Mouse (Mus musculus) forebrain, embryonic 13.5 days (tissue): Measurements from ENCODE around the gene Rps18. TPM values are rescaled to one million over a fixed set of nuclear protein-coding genes. Genes with fewer than 3 reads are reported as not detected.

ENCODE experiments used
- ATAC-seq: fragments of 200-750 bp; cut with Nextera tagmentation; 2 replicates; pipeline ENCODE4 v1.8.0; 2017
- H3K27ac ChIP-seq: fragments of 300-500 bp; sonication (generic); 2 replicates; pipeline ENCODE4 v1.5.1; 2015; ENCODE audit warnings: inconsistent platforms, mild to moderate bottlenecking, moderate library complexity
- H3K27me3 ChIP-seq: fragments of 300-500 bp; sonication (generic); 2 replicates; pipeline ENCODE4 v1.6.1; 2015; ENCODE audit warnings: mild to moderate bottlenecking, inconsistent platforms
- H3K36me3 ChIP-seq: fragments of 300-500 bp; sonication (generic); 2 replicates; pipeline ENCODE4 v1.6.1; 2015; ENCODE audit warnings: mild to moderate bottlenecking, inconsistent platforms; ENCODE audit not compliant: poor library complexity, severe bottlenecking
- H3K4me1 ChIP-seq: fragments of 300-500 bp; sonication (generic); 2 replicates; pipeline ENCODE4 v1.6.1; 2015; ENCODE audit warnings: inconsistent platforms
- H3K4me2 ChIP-seq: fragments of 300-500 bp; sonication (generic); 2 replicates; pipeline ENCODE4 v1.6.1; 2015; ENCODE audit warnings: inconsistent platforms, mild to moderate bottlenecking, moderate library complexity
- H3K4me3 ChIP-seq: fragments of 300-500 bp; sonication (generic); 2 replicates; pipeline ENCODE4 v1.5.1; 2015; ENCODE audit warnings: mild to moderate bottlenecking, inconsistent platforms
- H3K9ac ChIP-seq: fragments of 300-500 bp; sonication (generic); 2 replicates; pipeline ENCODE4 v1.6.1; 2015; ENCODE audit warnings: mild to moderate bottlenecking, inconsistent platforms
- H3K9me3 ChIP-seq: fragments of 300-500 bp; sonication (generic); replicated peaks from 2 replicates; pipeline ENCODE4 v1.6.1; 2016; ENCODE audit warnings: inconsistent platforms
- whole genome bisulfite sequencing: fragments of 180-500 bp; shearing (Covaris S2); methylation state at CpG from one replicate; pipeline ENCODE4 v1.1.7; 2015; 5-methylcytosine and 5-hydroxymethylcytosine counted together
- polyA plus RNA-seq: library from polyadenylated mRNA; unstranded; fragments of >200 nt; fragmentation: Nextera tagmentation; extraction: Ambion mirVana; gene quantifications from 2 replicates; pipeline ENCODE4 v1.2.1, GENCODE M21; 2015

Gene Rps18
- polyA plus RNA-seq, 1 experiment from 2014 or later = 1,184 TPM

GRCm38 (mm10) chr17:33916294-33916693 lies 39.5 kb downstream of the Rps18 start:
- H3K9me3 ChIP-seq = no peaks in the 10 kb centered on the region
- WGBS = 0% methylated on average over 16 of the region's 20 CpGs
- peak overlapping the region; percentile 62 for H3K9ac ChIP-seq
- H3K36me3 ChIP-seq = peaks cover 48% of the 10 kb centered on the region
- peak overlapping the region; percentile 78 for H3K27ac ChIP-seq
- peaks cover 61% of the 10 kb centered on the region for H3K4me1 ChIP-seq
- H3K27me3 ChIP-seq = no peaks in the 10 kb centered on the region
- H3K4me3 ChIP-seq = peak overlapping the region; percentile 54
- H3K4me2 ChIP-seq = peak overlapping the region; percentile 63
- peak; percentile 40 for ATAC-seq

- 2% methylated on average over 30 of the region's 34 CpGs for WGBS
- Histone ChIP-seq H3K9ac (peak within 1 kb of the TSS; percentile 62), H3K4me1 (peaks cover 59% of the 10 kb centered on the region), H3K9me3 (no peaks in the 10 kb centered on the region), H3K4me2 (peak within 1 kb of the TSS; percentile 63), H3K27me3 (no peaks in the 10 kb centered on the region), H3K36me3 (peaks cover 54% of the 10 kb centered on the region), H3K27ac (peak within 1 kb of the TSS; percentile 78), H3K4me3 (peak within 1 kb of the TSS; percentile 54)
- ATAC-seq = peak; percentile 91
These were observed 40.0 kb downstream of the Rps18 start, which contains the start of the genes Tapbp and Zbtb22 for GRCm38 (mm10) chr17:33915671-33916250. TSS of gene Tapbp (plus strand) at chr17:33915899. TSS of gene Zbtb22 (plus strand) at chr17:33915904.

- H3K4me2 ChIP-seq = peak overlapping the region; percentile 63
- ATAC-seq = no peak
- H3K4me3 ChIP-seq = peak overlapping the region; percentile 54
- no peaks in the 10 kb centered on the region for H3K9me3 ChIP-seq
- 0 out of 2 replicates have a peak overlapping the region, but pooled peaks have one; percentile 62 for H3K9ac ChIP-seq
- H3K36me3 ChIP-seq = peaks cover 56% of the 10 kb centered on the region
- H3K4me1 ChIP-seq = peaks cover 59% of the 10 kb centered on the region
- peak overlapping the region; percentile 78; the same call in 1 of the 2 replicates for H3K27ac ChIP-seq
- no peaks in the 10 kb centered on the region for H3K27me3 ChIP-seq
- 62% methylated on average over 13 of the region's 13 CpGs for WGBS
These were observed 40.8 kb downstream of the Rps18 start for GRCm38 (mm10) chr17:33914969-33915391.

- no peak overlapping the region for H3K4me3 ChIP-seq
- 97% methylated on average over 8 of the region's 8 CpGs for WGBS
These were observed 41.9 kb downstream of the Rps18 start for GRCm38 (mm10) chr17:33913905-33914304.

GRCm38 (mm10) chr17:33913264-33913663 lies 42.5 kb downstream of the Rps18 start:
- no peaks in the 10 kb centered on the region for H3K9me3 ChIP-seq
- H3K36me3 ChIP-seq = peaks cover 55% of the 10 kb centered on the region
- H3K4me2 ChIP-seq = no peak overlapping the region
- ATAC-seq = no peak
- WGBS = 87% methylated on average over 10 of the region's 10 CpGs
- H3K9ac ChIP-seq = no peak overlapping the region
- H3K4me1 ChIP-seq = peaks cover 47% of the 10 kb centered on the region
- no peaks in the 10 kb centered on the region for H3K27me3 ChIP-seq
- H3K27ac ChIP-seq = no peak overlapping the region
- no peak overlapping the region for H3K4me3 ChIP-seq

More at GRCm38 (mm10) chr17:33913905-33914304, 41.9 kb downstream of the Rps18 start:
- ATAC-seq = no peak
- Histone ChIP-seq H3K9ac (no peak overlapping the region), H3K4me2 (no peak overlapping the region), H3K36me3 (peaks cover 56% of the 10 kb centered on the region), H3K27ac (no peak overlapping the region), H3K4me1 (peaks cover 50% of the 10 kb centered on the region), H3K27me3 (no peaks in the 10 kb centered on the region), H3K9me3 (no peaks in the 10 kb centered on the region)

GRCm38 (mm10) chr17:33911813-33912414 lies 43.9 kb downstream of the Rps18 start:
- H3K9ac ChIP-seq = no peak overlapping the region
- peaks cover 43% of the 10 kb centered on the region for H3K36me3 ChIP-seq
- H3K4me3 ChIP-seq = no peak overlapping the region
- 92% methylated on average over 28 of the region's 28 CpGs for WGBS
- H3K4me1 ChIP-seq = peaks cover 50% of the 10 kb centered on the region
- ATAC-seq = no peak
- no peak overlapping the region for H3K4me2 ChIP-seq
- H3K9me3 ChIP-seq = no peaks in the 10 kb centered on the region
- no peaks in the 10 kb centered on the region for H3K27me3 ChIP-seq
- H3K27ac ChIP-seq = no peak overlapping the region

- H3K9ac ChIP-seq = no peak overlapping the region
- H3K4me2 ChIP-seq = no peak overlapping the region; the same call in 1 of the 2 replicates
- no peaks in the 10 kb centered on the region for H3K9me3 ChIP-seq
- peaks cover 44% of the 10 kb centered on the region for H3K4me1 ChIP-seq
- no peak for ATAC-seq
- no peaks in the 10 kb centered on the region for H3K27me3 ChIP-seq
- 90% methylated on average over 31 of the region's 31 CpGs for WGBS
- H3K4me3 ChIP-seq = no peak overlapping the region
- H3K27ac ChIP-seq = no peak overlapping the region
- peaks cover 43% of the 10 kb centered on the region for H3K36me3 ChIP-seq
These were observed 44.6 kb downstream of the Rps18 start for GRCm38 (mm10) chr17:33911052-33911812.

GRCm38 (mm10) chr17:33910346-33911051 lies 45.3 kb downstream of the Rps18 start:
- H3K4me2 ChIP-seq = peak overlapping the region; percentile 95

GRCm38 (mm10) chr17:33909869-33910250 lies 45.9 kb downstream of the Rps18 start:
- Histone ChIP-seq H3K4me1 (peaks cover 36% of the 10 kb centered on the region), H3K36me3 (peaks cover 40% of the 10 kb centered on the region), H3K4me2 (peak overlapping the region; percentile 95), H3K4me3 (peak overlapping the region; percentile 88), H3K27ac (peak overlapping the region; percentile 84), H3K9ac (peak overlapping the region; percentile 89), H3K9me3 (no peaks in the 10 kb centered on the region), H3K27me3 (no peaks in the 10 kb centered on the region)
- WGBS = under 1% methylated on average over 14 of the region's 14 CpGs
- no peak for ATAC-seq

More at GRCm38 (mm10) chr17:33910346-33911051, 45.3 kb downstream of the Rps18 start:
- Histone ChIP-seq H3K27ac (no peak overlapping the region), H3K4me3 (peak overlapping the region; percentile 88), H3K9me3 (no peaks in the 10 kb centered on the region), H3K36me3 (peaks cover 43% of the 10 kb centered on the region), H3K27me3 (no peaks in the 10 kb centered on the region), H3K9ac (peak overlapping the region; percentile 89), H3K4me1 (peaks cover 43% of the 10 kb centered on the region)
- ATAC-seq = no peak
- WGBS = 51% methylated on average over 11 of the region's 11 CpGs

- no peaks in the 10 kb centered on the region for H3K9me3 ChIP-seq
- peaks cover 30% of the 10 kb centered on the region for H3K4me1 ChIP-seq
- H3K36me3 ChIP-seq = peaks cover 36% of the 10 kb centered on the region
- peak within 1 kb of the TSS; percentile 88 for H3K4me3 ChIP-seq
- H3K27me3 ChIP-seq = no peaks in the 10 kb centered on the region
- H3K4me2 ChIP-seq = peak within 1 kb of the TSS; percentile 95
- H3K27ac ChIP-seq = peak within 1 kb of the TSS; percentile 84
- peak within 1 kb of the TSS; percentile 89 for H3K9ac ChIP-seq
- ATAC-seq = peak; percentile 97
- WGBS = under 1% methylated on average over 68 of the region's 68 CpGs
These were observed 46.5 kb downstream of the Rps18 start, which contains the start of gene Daxx for GRCm38 (mm10) chr17:33909077-33909868. TSS of gene Daxx (plus strand) at chr17:33909414.
